Mouse (Mus musculus) stomach, embryonic 16.5 days (tissue): ENCODE results near the gene A030014E15Rik. TPM values are rescaled to one million over a fixed set of nuclear protein-coding genes. Genes with fewer than 3 reads are reported as not detected.
A peak's percentile ranks its signal among the peaks of the same experiment; 100 is the strongest.

ENCODE experiments used
- ATAC-seq: fragments of 200-750 bp; cut with Nextera tagmentation; 2 replicates; pipeline ENCODE4 v1.8.0; 2017; ENCODE audit warnings: moderate number of reproducible peaks, moderate TSS enrichment; ENCODE audit not compliant: insufficient read depth, low FRiP score
- H3K27ac ChIP-seq: fragments of 300-500 bp; sonication (generic); 2 replicates; pipeline ENCODE4 v1.5.1; 2014; ENCODE audit warnings: low read length
- H3K27me3 ChIP-seq: fragments of 300-500 bp; sonication (generic); 2 replicates; pipeline ENCODE4 v1.6.1; 2014; ENCODE audit warnings: low read length, control low read depth, mixed read lengths; ENCODE audit not compliant: control insufficient read depth, insufficient read depth
- H3K36me3 ChIP-seq: fragments of 300-500 bp; sonication (generic); 2 replicates; pipeline ENCODE4 v1.6.1; 2014; ENCODE audit warnings: low read length; ENCODE audit not compliant: control insufficient read depth, insufficient read depth
- H3K4me1 ChIP-seq: fragments of 300-500 bp; sonication (generic); 2 replicates; pipeline ENCODE4 v1.6.1; 2014; ENCODE audit warnings: low read length, control low read depth, mixed read lengths; ENCODE audit not compliant: control insufficient read depth, insufficient read depth
- H3K4me2 ChIP-seq: fragments of 300-500 bp; sonication (generic); 2 replicates; pipeline ENCODE4 v1.6.1; 2014; ENCODE audit warnings: low read depth, low read length, mixed read lengths
- H3K4me3 ChIP-seq: fragments of 300-500 bp; sonication (generic); replicated peaks from 2 replicates; pipeline ENCODE4 v1.5.1; 2014; ENCODE audit warnings: mild to moderate bottlenecking, low read length
- H3K9ac ChIP-seq: fragments of 300-500 bp; sonication (generic); 2 replicates; pipeline ENCODE4 v1.6.1; 2014; ENCODE audit warnings: low read length
- H3K9me3 ChIP-seq: fragments of 300-500 bp; sonication (generic); replicated peaks from 2 replicates; pipeline ENCODE4 v1.6.1; 2016; ENCODE audit warnings: low read length, control low read depth; ENCODE audit not compliant: control insufficient read depth
- WGBS: fragments of 180-500 bp; shearing (Covaris S2); extraction: QIAGEN DNeasy Blood & Tissue Kit; methylation state at CpG from one replicate; pipeline ENCODE4 v1.1.7; 2014; 5-methylcytosine and 5-hydroxymethylcytosine counted together
- polyA plus RNA-seq: library from polyadenylated mRNA; unstranded; fragments of >200 nt; fragmentation: Nextera tagmentation; extraction: Ambion mirVana; gene quantifications from 2 replicates; pipeline ENCODE4 v1.2.1, GENCODE M21; 2015

The A030014E15Rik gene
- polyA plus RNA-seq, 1 experiment from 2014 or later, result not detected

DNA sequence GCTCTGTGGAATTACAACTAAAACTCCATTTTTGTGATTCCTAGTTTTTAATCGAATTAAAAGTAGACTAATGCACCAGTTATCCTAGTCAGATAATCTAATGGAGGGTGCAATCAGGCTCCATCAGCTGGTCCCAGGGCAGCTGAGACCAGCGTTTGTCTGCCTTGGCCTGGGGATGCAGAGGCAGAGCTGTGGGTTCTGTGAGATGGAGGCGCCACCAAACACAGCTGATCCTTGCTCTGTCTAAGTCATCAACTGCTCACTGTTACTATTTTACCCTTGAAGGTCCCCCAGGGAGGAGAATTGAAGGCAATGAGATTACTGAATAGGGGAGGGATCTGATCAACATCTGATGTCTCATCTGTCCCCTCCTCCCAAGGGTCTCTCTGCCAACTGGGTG is 41.7 kb downstream of the A030014E15Rik start:
- Histone ChIP-seq H3K9me3 (no peaks in the 10 kb centered on the region), H3K27me3 (no peaks in the 10 kb centered on the region), H3K4me3 (no peak overlapping the region), H3K4me1 (0 out of 2 replicates have a peak, but pooled peaks cover 2% of the 10 kb centered on the region), H3K27ac (no peak overlapping the region), H3K4me2 (no peak overlapping the region), H3K36me3 (no peaks in the 10 kb centered on the region), H3K9ac (no peak overlapping the region)
- 73% methylated on average over 3 of the region's 3 CpGs for WGBS
- no peak for ATAC-seq

GRCm38 (mm10) chr1:82972046-82972445 is 47.3 kb downstream of the A030014E15Rik start:
- Histone ChIP-seq H3K9ac (no peak overlapping the region), H3K27me3 (no peaks in the 10 kb centered on the region), H3K27ac (no peak overlapping the region), H3K4me2 (no peak overlapping the region), H3K36me3 (no peaks in the 10 kb centered on the region), H3K4me3 (no peak overlapping the region), H3K9me3 (no peaks in the 10 kb centered on the region), H3K4me1 (0 out of 2 replicates have a peak, but pooled peaks cover 5% of the 10 kb centered on the region)
- peak; percentile 37; the same call in 1 of the 2 replicates for ATAC-seq
- WGBS, result 25% methylated on average over 4 of the region's 4 CpGs

- Histone ChIP-seq H3K27ac (no peak overlapping the region), H3K36me3 (no peaks in the 10 kb centered on the region), H3K4me1 (0 out of 2 replicates have a peak, but pooled peaks cover 5% of the 10 kb centered on the region), H3K4me3 (no peak overlapping the region), H3K9ac (no peak overlapping the region), H3K27me3 (no peaks in the 10 kb centered on the region), H3K4me2 (no peak overlapping the region), H3K9me3 (no peaks in the 10 kb centered on the region)
- WGBS, result 72% methylated on average over 1 of the region's 1 CpGs
- ATAC-seq, result no peak
Observed at GRCm38 (mm10) chr1:82973244-82973643, 48.5 kb downstream of the A030014E15Rik start.

- Histone ChIP-seq H3K27ac (no peak overlapping the region), H3K4me3 (no peak overlapping the region), H3K4me2 (no peak overlapping the region), H3K36me3 (no peaks in the 10 kb centered on the region), H3K27me3 (no peaks in the 10 kb centered on the region), H3K9ac (no peak overlapping the region), H3K4me1 (0 out of 2 replicates have a peak, but pooled peaks cover 5% of the 10 kb centered on the region), H3K9me3 (no peaks in the 10 kb centered on the region)
- ATAC-seq, result no peak
- WGBS, result 46% methylated on average over 6 of the region's 6 CpGs
Observed at GRCm38 (mm10) chr1:82973901-82974300, 49.2 kb downstream of the A030014E15Rik start.

DNA sequence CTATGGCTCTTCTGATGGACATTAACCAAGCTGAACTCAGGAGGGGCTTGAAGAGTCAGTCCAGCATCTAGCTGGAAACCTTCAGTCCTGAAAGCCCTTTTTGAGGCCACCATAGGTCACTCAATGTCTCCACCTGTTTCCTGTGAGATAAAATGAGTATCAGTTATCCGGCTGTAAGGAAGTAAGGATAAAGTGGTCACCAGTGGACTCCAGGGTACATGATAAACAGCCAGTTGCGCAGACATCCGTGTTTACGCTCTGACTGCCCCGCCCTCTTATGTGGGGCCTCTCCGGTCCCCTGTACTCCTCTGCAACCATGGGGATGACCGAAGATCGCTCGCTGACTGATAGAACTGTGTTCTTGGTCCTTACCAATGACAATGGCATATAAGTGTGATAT is 49.6 kb downstream of the A030014E15Rik start:
- Histone ChIP-seq H3K27ac (no peak overlapping the region), H3K36me3 (no peaks in the 10 kb centered on the region), H3K4me1 (0 out of 2 replicates have a peak, but pooled peaks cover 5% of the 10 kb centered on the region), H3K9ac (no peak overlapping the region), H3K27me3 (no peaks in the 10 kb centered on the region), H3K9me3 (no peaks in the 10 kb centered on the region), H3K4me3 (no peak overlapping the region), H3K4me2 (no peak overlapping the region)
- peak; percentile 58; the same call in 1 of the 2 replicates for ATAC-seq
- 64% methylated on average over 9 of the region's 9 CpGs for WGBS

Other genes starting within 250 kb of the A030014E15Rik start
- gene Mff, start 200.0 kb upstream of the A030014E15Rik start, polyA plus RNA-seq, result 170 and 177 TPM in 2 replicates
- 19.1 and 21.3 TPM in 2 replicates for gene Tm4sf20, start 156.5 kb upstream of the A030014E15Rik start, polyA plus RNA-seq
- gene Gm47791, start 153.7 kb upstream of the A030014E15Rik start, polyA plus RNA-seq, result not detected in 2 replicates
- gene Agfg1, start 85.4 kb upstream of the A030014E15Rik start, polyA plus RNA-seq, result 17.0 and 21.6 TPM in 2 replicates
- 0.17 and 0.30 TPM in 2 replicates for gene A030005L19Rik, start 11.6 kb upstream of the A030014E15Rik start, polyA plus RNA-seq
- not detected in 2 replicates for gene Gm6217, start 6.5 kb downstream of the A030014E15Rik start, polyA plus RNA-seq
- gene A030003K21Rik, start 18.5 kb downstream of the A030014E15Rik start, polyA plus RNA-seq, result not detected in 2 replicates
- gene Gm7544, start 31.1 kb downstream of the A030014E15Rik start, polyA plus RNA-seq, result not detected in 2 replicates
- gene Gm47955, start 35.4 kb downstream of the A030014E15Rik start, polyA plus RNA-seq, result not detected in 2 replicates
- gene Gm47959, start 75.6 kb downstream of the A030014E15Rik start, polyA plus RNA-seq, result not detected in 2 replicates
- gene Slc19a3, start 113.5 kb downstream of the A030014E15Rik start, polyA plus RNA-seq, result 0.54 and 0.88 TPM in 2 replicates
- not detected in 2 replicates for gene Krtap28-10, start 117.6 kb downstream of the A030014E15Rik start, polyA plus RNA-seq
- gene Gm47969, start 120.0 kb downstream of the A030014E15Rik start, polyA plus RNA-seq, result not detected in 2 replicates
- not detected in 2 replicates for gene A030005K14Rik, start 134.5 kb downstream of the A030014E15Rik start, polyA plus RNA-seq
- not detected in 2 replicates for gene Krtap28-13, start 136.0 kb downstream of the A030014E15Rik start, polyA plus RNA-seq
- gene Ccl20, start 191.8 kb downstream of the A030014E15Rik start, polyA plus RNA-seq, result 7.6 and 7.9 TPM in 2 replicates
- gene Daw1, start 234.8 kb downstream of the A030014E15Rik start, polyA plus RNA-seq, result 0.22 TPM in 1 of 2 replicates, not detected in the other